Mouse (Mus musculus) spleen, adult 2 months (tissue): ENCODE measurements around the gene Camta2.

ENCODE experiments used
- CTCF ChIP-seq: fragments of 200-500 bp; IDR thresholded peaks from 2 replicates; pipeline ENCODE4 v1.5.1; 2011; ENCODE audit warnings: mild to moderate bottlenecking, inconsistent platforms; ENCODE audit not compliant: insufficient read depth, insufficient read length, insufficient replicate concordance; ENCODE audit errors: extremely low read depth
- POLR2A ChIP-seq: fragments of 200-500 bp; IDR thresholded peaks from 2 replicates; pipeline ENCODE4 v1.6.1; 2011; ENCODE audit warnings: low read depth, low read length, inconsistent platforms

GRCm38 (mm10) chr11:70647716-70648420 is 40.0 kb downstream of the Camta2 start:
- TF ChIP-seq POLR2A = peak; percentile 43
- TF ChIP-seq CTCF = no peak
